Mouse (Mus musculus) ES-Bruce4 (cell line): ENCODE results near the gene Zfp831.

Experiments used
- CTCF ChIP-seq: IDR thresholded peaks from one replicate; pipeline ENCODE4 v1.8.1; 2011; ENCODE audit warnings: low read depth, low read length
- EP300 ChIP-seq: IDR thresholded peaks from 2 replicates; pipeline ENCODE4 v1.6.1; 2011; ENCODE audit warnings: low read depth, low read length; ENCODE audit not compliant: insufficient read depth
- POLR2A ChIP-seq: IDR thresholded peaks from one replicate; pipeline ENCODE4 v1.8.1; 2011; ENCODE audit warnings: low read length; ENCODE audit not compliant: insufficient read depth

GRCm38 (mm10) chr2:174652864-174653263 is 9.5 kb downstream of the Zfp831 start:
- TF ChIP-seq CTCF: no peak
- TF ChIP-seq EP300: no peak
- TF ChIP-seq POLR2A: no peak
